Mouse (Mus musculus) WW6 (cell line): ENCODE measurements around the gene Sfmbt2.

ENCODE experiments used
- DNase-seq: peaks from one replicate; pipeline ENCODE4 v3.0.0-alpha.2; 2013; ENCODE audit warnings: low read depth, low spot score

Gene Sfmbt2

GRCm38 (mm10) chr2:10558816-10559215, 188.5 kb downstream of the Sfmbt2 start:
- DNase-seq: no peak

GRCm38 (mm10) chr2:10565491-10565890, 195.2 kb downstream of the Sfmbt2 start:
- DNase-seq: no peak

GRCm38 (mm10) chr2:10569392-10569791, 199.1 kb downstream of the Sfmbt2 start:
- DNase-seq: no peak

- DNase-seq: no peak
Observed at GRCm38 (mm10) chr2:10572311-10572710, 202.0 kb downstream of the Sfmbt2 start.

- no peak for DNase-seq
Observed at GRCm38 (mm10) chr2:10575962-10576740, 205.8 kb downstream of the Sfmbt2 start.

- no peak for DNase-seq
Observed at GRCm38 (mm10) chr2:10582673-10583072, 212.4 kb downstream of the Sfmbt2 start.

- DNase-seq: no peak
Observed at GRCm38 (mm10) chr2:10583103-10583502, 212.8 kb downstream of the Sfmbt2 start.

GRCm38 (mm10) chr2:10591310-10591709, 221.0 kb downstream of the Sfmbt2 start:
- no peak for DNase-seq

GRCm38 (mm10) chr2:10615500-10615899, 245.2 kb downstream of the Sfmbt2 start:
- DNase-seq: no peak
